Mouse (Mus musculus): ENCODE measurements around the gene Slc26a11.

- TF ChIP-seq POLR2A (IDR thresholded peaks at IDR 0.05; ENCODE audit: control insufficient read depth, low read depth, low read length) (no peak), CTCF (IDR thresholded peaks at IDR 0.05; ENCODE audit: control insufficient read depth, insufficient read depth, insufficient replicate concordance, low read depth, low read length) (no peak)
Observed at GRCm38 (mm10) chr11:119322521-119322920, 32.8 kb upstream of the Slc26a11 start.
